Mouse (Mus musculus) hindbrain, embryonic 14.5 days (tissue): ENCODE data around the gene Scfd2. TPM values are rescaled to one million over a fixed set of nuclear protein-coding genes. Genes with fewer than 3 reads are reported as not detected.

Experiments used
- ATAC-seq: fragments of 200-750 bp; cut with Nextera tagmentation; 2 replicates; pipeline ENCODE4 v1.8.0; 2017; ENCODE audit warnings: moderate number of reproducible peaks, mild to moderate bottlenecking, moderate TSS enrichment, moderate library complexity; ENCODE audit not compliant: low FRiP score
- DNase-seq: peaks from one replicate; pipeline ENCODE4 v3.0.0-alpha.2; 2015; ENCODE audit warnings: low spot score
- H3K27ac ChIP-seq: fragments of 300-500 bp; sonication (generic); 2 replicates; pipeline ENCODE4 v1.5.1; 2014; ENCODE audit warnings: mild to moderate bottlenecking, moderate library complexity
- H3K27me3 ChIP-seq: fragments of 300-500 bp; sonication (generic); 2 replicates; pipeline ENCODE4 v1.6.1; 2014; ENCODE audit warnings: mild to moderate bottlenecking, low read length, mixed read lengths; ENCODE audit not compliant: control insufficient read depth, insufficient read depth
- H3K36me3 ChIP-seq: fragments of 300-500 bp; sonication (generic); replicated peaks from 2 replicates; pipeline ENCODE4 v1.6.1; 2014; ENCODE audit not compliant: control insufficient read depth, insufficient read depth
- H3K4me1 ChIP-seq: fragments of 300-500 bp; sonication (generic); replicated peaks from 2 replicates; pipeline ENCODE4 v1.6.1; 2014; ENCODE audit warnings: antibody characterized with exemption, low read length, mixed read lengths; ENCODE audit not compliant: control insufficient read depth, insufficient read depth
- H3K4me2 ChIP-seq: fragments of 300-500 bp; sonication (generic); replicated peaks from 2 replicates; pipeline ENCODE4 v1.6.1; 2014; ENCODE audit warnings: mild to moderate bottlenecking, moderate library complexity
- H3K4me3 ChIP-seq: fragments of 300-500 bp; sonication (generic); replicated peaks from 2 replicates; pipeline ENCODE4 v1.5.1; 2014; ENCODE audit warnings: mild to moderate bottlenecking, low read length
- H3K9ac ChIP-seq: fragments of 300-500 bp; sonication (generic); 2 replicates; pipeline ENCODE4 v1.6.1; 2014
- H3K9me3 ChIP-seq: fragments of 300-500 bp; sonication (generic); 2 replicates; pipeline ENCODE4 v1.6.1; 2016; ENCODE audit warnings: low read length; ENCODE audit not compliant: control insufficient read depth
- WGBS: fragments of 180-500 bp; shearing (Covaris S2); extraction: QIAGEN DNeasy Blood & Tissue Kit; methylation state at CpG from one replicate; pipeline ENCODE4 v1.1.7; 2014; 5-methylcytosine and 5-hydroxymethylcytosine counted together
- polyA plus RNA-seq: library from polyadenylated mRNA; unstranded; fragments of >200 nt; fragmentation: Nextera tagmentation; extraction: Ambion mirVana; gene quantifications from 2 replicates; pipeline ENCODE4 v1.2.1, GENCODE M21; 2014

The Scfd2 gene
- polyA plus RNA-seq, 1 experiment from 2014 or later: 18.8 TPM

DNA sequence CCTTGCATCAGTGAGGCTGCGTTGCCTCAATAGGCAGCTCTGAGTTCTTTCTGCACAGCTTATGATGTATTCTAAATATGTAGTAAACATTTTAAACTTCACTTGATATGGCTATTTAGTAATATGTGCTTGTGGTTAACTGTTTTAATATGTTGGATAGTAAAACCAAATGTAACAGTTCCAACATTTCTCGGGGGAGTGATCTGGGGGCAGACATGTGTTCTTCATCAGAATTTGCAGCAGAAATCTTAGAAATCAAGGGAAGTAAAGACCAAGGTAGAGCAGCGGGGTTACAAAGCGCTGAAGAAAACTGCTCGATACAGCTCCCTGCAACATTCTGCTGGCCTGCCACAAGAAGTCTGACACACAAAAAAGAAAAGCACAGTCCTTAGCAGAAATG is 140.2 kb downstream of the Scfd2 start:
- Histone ChIP-seq H3K9ac (no peak overlapping the region), H3K4me2 (no peak overlapping the region), H3K4me1 (no peaks in the 10 kb centered on the region; the same call in 1 of the 2 replicates), H3K27ac (no peak overlapping the region), H3K9me3 (no peaks in the 10 kb centered on the region), H3K36me3 (no peaks in the 10 kb centered on the region), H3K4me3 (no peak overlapping the region), H3K27me3 (no peaks in the 10 kb centered on the region)
- ATAC-seq (no peak), DNase-seq (no peak)
- WGBS: 82% methylated on average over 5 of the region's 5 CpGs

DNA sequence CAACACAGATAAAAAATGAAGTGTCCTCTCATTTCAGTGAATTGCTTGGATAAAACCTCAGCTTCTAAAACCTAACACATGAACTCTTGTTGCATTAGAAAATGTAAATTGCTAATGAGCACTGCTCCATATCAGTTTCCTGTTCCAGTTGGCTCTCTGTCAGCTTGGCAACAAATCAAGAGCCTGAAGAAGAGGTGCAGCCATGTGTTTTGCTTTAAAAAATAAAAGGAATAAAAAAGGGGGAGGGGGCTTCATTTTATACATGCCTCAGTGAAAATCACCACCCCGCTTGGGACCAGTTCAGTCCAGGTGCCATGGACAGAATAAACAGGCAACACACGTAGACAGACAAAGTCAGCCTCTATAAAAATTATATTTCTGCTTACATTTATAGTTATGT is 142.7 kb downstream of the Scfd2 start:
- Histone ChIP-seq H3K27ac (no peak overlapping the region), H3K4me1 (no peaks in the 10 kb centered on the region; the same call in 1 of the 2 replicates), H3K36me3 (no peaks in the 10 kb centered on the region), H3K9ac (no peak overlapping the region), H3K4me3 (no peak overlapping the region), H3K27me3 (no peaks in the 10 kb centered on the region), H3K4me2 (no peak overlapping the region), H3K9me3 (no peaks in the 10 kb centered on the region)
- DNase-seq: peak; percentile 37
- no peak for ATAC-seq
- 67% methylated on average over 2 of the region's 2 CpGs for WGBS

DNA sequence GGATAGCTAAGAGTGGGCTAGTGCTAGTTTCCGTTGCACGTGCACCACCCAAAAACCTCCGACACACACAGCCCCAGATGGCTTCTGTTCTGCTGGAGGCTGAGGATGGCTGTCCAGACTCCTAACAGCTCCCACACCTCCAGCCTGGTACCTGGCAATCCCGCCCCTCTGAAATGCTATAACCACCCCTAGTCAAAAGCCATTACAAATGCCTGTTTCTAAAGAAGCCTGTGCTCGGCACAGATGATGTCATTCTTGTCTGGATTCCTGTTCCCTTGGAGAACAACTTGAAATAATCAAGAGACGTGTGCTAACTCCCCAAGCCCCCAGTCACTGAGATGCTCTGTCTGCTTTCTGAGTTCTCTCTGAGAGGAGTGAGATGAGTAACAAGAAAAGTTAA is 143.5 kb downstream of the Scfd2 start:
- Histone ChIP-seq H3K9ac (no peak overlapping the region), H3K4me3 (no peak overlapping the region), H3K27me3 (no peaks in the 10 kb centered on the region), H3K4me2 (no peak overlapping the region), H3K4me1 (no peaks in the 10 kb centered on the region; the same call in 1 of the 2 replicates), H3K27ac (no peak overlapping the region), H3K9me3 (no peaks in the 10 kb centered on the region), H3K36me3 (no peaks in the 10 kb centered on the region)
- ATAC-seq (no peak), DNase-seq (no peak)
- WGBS: 65% methylated on average over 6 of the region's 6 CpGs

DNA sequence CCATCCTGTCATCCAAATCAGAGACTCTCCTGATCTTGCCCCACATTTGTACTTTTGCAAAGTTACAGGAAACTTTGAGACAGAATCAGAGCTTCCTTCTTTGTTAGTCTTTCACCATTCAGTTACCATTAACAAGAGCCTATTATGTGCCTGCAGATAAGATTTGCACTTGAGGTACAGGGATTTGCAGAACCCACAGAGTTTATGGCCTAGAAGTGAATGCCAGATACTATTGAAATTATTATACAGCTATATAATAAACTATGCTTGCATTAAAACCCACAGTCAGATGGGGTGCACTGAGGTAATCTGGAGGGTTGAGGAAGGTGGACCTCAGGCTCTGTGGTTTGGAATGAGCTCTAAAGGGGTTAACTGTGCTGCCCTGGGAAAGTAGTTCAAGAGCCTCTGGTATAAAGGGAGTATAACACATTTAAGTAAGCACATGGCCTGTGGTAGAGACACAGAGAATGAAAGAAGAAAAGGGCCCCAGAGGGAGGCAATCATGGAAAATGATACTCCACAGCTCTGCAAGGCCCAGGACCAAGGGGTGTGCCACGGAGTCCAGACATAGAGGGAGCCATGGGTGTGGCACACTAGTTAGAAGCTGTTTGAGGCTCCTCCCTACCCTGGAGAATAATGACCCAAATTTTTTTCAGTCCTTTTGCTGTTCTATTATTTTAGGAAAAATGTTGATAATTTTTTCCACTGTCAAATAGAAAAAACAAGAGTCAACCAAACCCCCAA is 144.2 kb downstream of the Scfd2 start:
- no peak overlapping the region for H3K4me3 ChIP-seq
- no peak overlapping the region for H3K9ac ChIP-seq
- ATAC-seq (no peak), DNase-seq (no peak)
- no peaks in the 10 kb centered on the region for H3K9me3 ChIP-seq
- H3K4me1 ChIP-seq: no peaks in the 10 kb centered on the region; the same call in 1 of the 2 replicates
- no peak overlapping the region for H3K27ac ChIP-seq
- H3K4me2 ChIP-seq: no peak overlapping the region
- no peaks in the 10 kb centered on the region for H3K27me3 ChIP-seq
- 77% methylated on average over 1 of the region's 1 CpGs for WGBS
- no peaks in the 10 kb centered on the region for H3K36me3 ChIP-seq

DNA sequence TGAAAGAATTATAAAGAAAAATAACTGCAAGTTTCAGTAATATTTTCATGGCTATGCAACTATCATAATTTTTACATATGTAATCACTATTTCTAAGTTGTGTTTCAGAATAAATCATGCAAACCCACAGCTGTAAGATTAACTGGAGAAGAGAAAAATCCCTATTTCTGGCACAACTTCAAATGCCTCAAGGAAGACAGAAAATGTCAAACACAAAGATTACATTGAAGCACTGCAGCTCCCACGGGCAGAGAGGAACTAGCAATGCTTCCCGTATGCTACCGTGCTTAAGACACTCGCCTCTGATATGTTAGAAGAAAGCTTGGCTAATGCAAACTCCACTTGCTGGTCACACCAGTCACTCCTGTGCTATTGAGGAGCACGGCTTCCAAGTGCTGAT is 151.5 kb downstream of the Scfd2 start:
- Histone ChIP-seq H3K4me1 (no peaks in the 10 kb centered on the region), H3K4me2 (no peak overlapping the region), H3K4me3 (no peak overlapping the region), H3K27ac (no peak overlapping the region), H3K9me3 (no peaks in the 10 kb centered on the region), H3K27me3 (no peaks in the 10 kb centered on the region), H3K36me3 (no peaks in the 10 kb centered on the region), H3K9ac (no peak overlapping the region)
- ATAC-seq: no peak
- WGBS: 76% methylated on average over 5 of the region's 5 CpGs
- no peak for DNase-seq

DNA sequence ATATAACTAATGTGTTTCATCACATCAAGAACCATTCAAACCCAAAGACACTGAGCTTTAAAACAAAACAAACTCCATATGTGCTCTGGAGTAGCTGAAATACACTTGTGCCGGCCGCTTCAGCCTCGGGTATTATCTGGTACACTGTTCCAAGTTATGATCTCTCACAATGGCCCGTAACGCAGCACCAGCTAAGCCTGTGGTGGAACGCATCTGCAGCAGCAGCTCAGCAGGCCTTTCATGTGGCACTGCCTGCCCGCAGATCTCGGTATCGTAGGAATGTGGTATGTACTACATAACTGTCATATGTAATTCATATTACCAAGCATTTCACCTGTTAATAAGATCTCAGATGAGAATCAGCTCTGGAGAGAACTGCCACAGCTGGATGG is 164.9 kb downstream of the Scfd2 start:
- Histone ChIP-seq H3K27ac (0 out of 2 replicates have a peak overlapping the region, but pooled peaks have one; percentile 29), H3K27me3 (no peaks in the 10 kb centered on the region), H3K9me3 (no peaks in the 10 kb centered on the region), H3K9ac (no peak overlapping the region), H3K4me1 (peaks cover 20% of the 10 kb centered on the region), H3K4me2 (no peak overlapping the region), H3K4me3 (no peak overlapping the region), H3K36me3 (no peaks in the 10 kb centered on the region)
- WGBS: 37% methylated on average over 9 of the region's 9 CpGs
- DNase-seq (no peak), ATAC-seq (0 out of 2 replicates have a peak, but pooled peaks have one; percentile 60)

DNA sequence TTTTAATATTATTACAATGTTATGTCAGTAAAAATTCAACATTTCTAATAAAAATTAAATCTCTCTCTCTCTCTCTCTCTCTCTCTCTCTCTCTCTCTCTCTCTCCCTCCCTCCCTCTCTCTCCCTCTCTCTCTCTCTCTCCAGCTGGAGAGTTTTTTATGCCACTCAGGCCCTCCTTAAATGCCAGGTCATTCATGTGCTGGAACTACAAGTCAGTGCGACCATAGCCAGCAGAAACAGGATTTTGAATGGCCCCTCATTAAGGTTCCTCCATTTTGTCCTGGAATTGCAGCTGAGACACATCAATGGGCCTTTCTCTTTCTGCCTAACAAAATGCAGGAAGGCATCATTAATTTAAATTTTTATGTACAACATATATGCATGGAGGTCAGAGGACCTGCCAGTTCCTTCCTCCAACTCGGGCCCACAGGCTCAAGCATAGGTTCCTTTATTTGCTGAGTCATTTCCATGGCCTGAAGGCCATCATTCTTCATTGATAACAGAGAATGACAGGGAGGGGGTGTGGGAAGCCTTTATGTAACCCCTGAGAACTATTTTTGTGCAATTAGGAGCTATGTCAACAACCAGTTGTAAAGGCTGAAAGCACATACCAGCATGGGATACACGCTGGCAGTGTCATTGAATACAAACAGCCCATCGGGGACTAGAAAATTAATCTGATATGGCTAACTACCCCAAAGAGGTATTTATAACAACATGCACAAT is 165.4 kb downstream of the Scfd2 start:
- H3K9ac ChIP-seq: no peak overlapping the region
- H3K27ac ChIP-seq: peak overlapping the region; percentile 29; the same call in 1 of the 2 replicates
- H3K27me3 ChIP-seq: no peaks in the 10 kb centered on the region
- no peaks in the 10 kb centered on the region for H3K36me3 ChIP-seq
- no peak overlapping the region for H3K4me2 ChIP-seq
- ATAC-seq (peak; percentile 60; the same call in 1 of the 2 replicates), DNase-seq (peak; percentile 26)
- WGBS: 28% methylated on average over 4 of the region's 4 CpGs
- H3K4me3 ChIP-seq: no peak overlapping the region
- no peaks in the 10 kb centered on the region for H3K9me3 ChIP-seq
- H3K4me1 ChIP-seq: peaks cover 20% of the 10 kb centered on the region

DNA sequence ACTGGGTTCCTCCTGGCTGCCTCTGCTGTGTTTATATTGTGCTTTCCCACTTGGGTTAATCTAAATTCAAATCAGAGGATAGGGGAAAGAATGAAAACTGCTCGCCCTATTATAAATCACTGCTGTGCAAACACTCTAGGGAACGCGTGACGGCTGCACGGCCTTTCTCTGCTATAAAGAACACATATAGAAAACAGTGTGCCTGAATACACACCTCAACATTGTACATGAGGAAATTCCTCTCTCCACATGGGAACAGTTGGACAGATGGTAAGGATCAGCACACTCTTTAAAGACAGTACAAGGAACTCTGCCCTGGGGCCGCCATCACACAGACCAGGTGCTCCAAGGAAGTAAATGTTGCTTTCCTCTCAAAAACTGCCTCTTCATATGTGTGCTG is 166.2 kb downstream of the Scfd2 start:
- H3K4me1 ChIP-seq: peaks cover 20% of the 10 kb centered on the region
- no peaks in the 10 kb centered on the region for H3K9me3 ChIP-seq
- no peak overlapping the region for H3K9ac ChIP-seq
- H3K4me2 ChIP-seq: no peak overlapping the region
- WGBS: 30% methylated on average over 6 of the region's 6 CpGs
- DNase-seq (peak; percentile 38), ATAC-seq (peak; percentile 34; the same call in 1 of the 2 replicates)
- H3K4me3 ChIP-seq: no peak overlapping the region
- no peaks in the 10 kb centered on the region for H3K27me3 ChIP-seq
- H3K27ac ChIP-seq: peak overlapping the region; percentile 65
- H3K36me3 ChIP-seq: no peaks in the 10 kb centered on the region

DNA sequence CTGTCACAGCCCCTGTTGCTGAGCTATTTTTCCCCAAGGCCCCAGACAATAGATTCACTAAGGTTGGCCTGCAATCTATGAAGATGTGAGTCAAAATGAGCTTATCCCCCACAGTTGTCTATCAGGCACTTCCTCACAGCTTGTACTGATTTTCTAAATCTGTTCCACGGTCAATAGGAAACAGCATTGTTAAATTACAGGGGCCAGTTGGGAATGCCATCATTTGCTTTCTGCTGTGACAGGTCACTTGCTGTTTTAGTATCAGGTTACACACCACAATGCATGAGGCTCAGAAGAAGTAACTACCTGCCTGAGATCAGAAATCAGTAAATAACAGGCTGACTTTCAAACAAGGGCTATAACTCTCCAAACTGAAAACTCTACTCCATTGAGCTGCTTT is 168.3 kb downstream of the Scfd2 start:
- no peaks in the 10 kb centered on the region for H3K27me3 ChIP-seq
- H3K9ac ChIP-seq: no peak overlapping the region
- ATAC-seq (no peak), DNase-seq (no peak)
- H3K9me3 ChIP-seq: no peaks in the 10 kb centered on the region
- H3K36me3 ChIP-seq: no peaks in the 10 kb centered on the region
- H3K4me3 ChIP-seq: no peak overlapping the region
- H3K27ac ChIP-seq: no peak overlapping the region
- H3K4me2 ChIP-seq: no peak overlapping the region
- H3K4me1 ChIP-seq: peaks cover 20% of the 10 kb centered on the region
- 41% methylated on average over 1 of the region's 1 CpGs for WGBS
